Mouse (Mus musculus): ENCODE measurements at regions not wholly inside any gene's neighbourhood (a gene's known extent, or its start where the extent isn't known, plus 50 kb on each side); places are given as distances from the start of the nearest gene placed in this dataset.

DNA sequence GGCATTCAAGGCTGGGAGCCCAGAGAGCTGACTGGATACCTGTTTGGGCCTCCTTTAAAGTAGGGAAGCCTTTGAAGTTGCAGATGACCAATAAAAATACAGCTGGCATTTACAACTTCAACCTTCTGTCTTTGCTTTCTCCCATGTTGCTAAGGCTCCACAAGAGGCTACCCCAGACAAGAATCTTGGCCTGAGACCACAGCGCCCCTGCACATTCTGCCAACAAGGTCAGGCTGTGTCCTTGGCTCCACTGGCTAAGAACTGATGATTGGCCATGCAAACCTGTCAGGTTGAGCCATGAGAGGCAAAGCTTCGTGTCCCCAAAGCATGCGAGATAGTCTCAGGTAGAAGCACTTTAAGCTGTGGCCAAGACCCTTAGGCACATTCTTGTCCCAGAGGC, 214.6 kb downstream of the Srbd1 start:
- TF ChIP-seq CTCF (IDR thresholded peaks at IDR 0.05; ENCODE audit: extremely low read depth, insufficient read length, insufficient replicate concordance, low read depth, low read length), result no peak
- no peak for TF ChIP-seq POLR2A (IDR thresholded peaks at IDR 0.05; ENCODE audit: low read depth, low read length)
